Mouse (Mus musculus): ENCODE results near the gene AL731706.2. TPM values are rescaled to one million over a fixed set of nuclear protein-coding genes. Genes with fewer than 3 reads are reported as not detected.
A peak's percentile ranks its signal among the peaks of the same experiment; 100 is the strongest.

AL731706.2 gene
- polyA plus RNA-seq (2014; fragmentation: Nextera tagmentation; extraction: Ambion mirVana) = 50.1 and 63.0 TPM in 2 replicates

GRCm38 (mm10) chr2:136885579-136885978 lies at the start of gene AL731706.2:
AL731706.2 (minus strand) TSS chr2:136885679.
- Histone ChIP-seq H3K9me3 (ENCODE audit: control insufficient read depth, low read length) (no peaks in the 10 kb centered on the region), H3K4me2 (ENCODE audit: low read length) (no peak within 1 kb of the TSS), H3K27me3 (ENCODE audit: control insufficient read depth, insufficient read depth, low read length) (no peaks in the 10 kb centered on the region), H3K27ac (replicated peaks in 1 of 2; ENCODE audit: control insufficient read depth in 1 of 2, insufficient read depth in 1 of 2, low read depth in 2 of 2, low read length in 2 of 2) (no peak within 1 kb of the TSS), H3K4me1 (ENCODE audit: control insufficient read depth in 2 of 2, insufficient read depth in 2 of 2, low read length in 2 of 2) (peaks cover 0 to 5% of the 10 kb centered on the region in 2 experiments; a peak in 1 of 4 replicates), H3K36me3 (ENCODE audit: control insufficient read depth, insufficient read depth, low read length) (peaks cover 51% of the 10 kb centered on the region), H3K9ac (ENCODE audit: low read length) (no peak within 1 kb of the TSS), H3K4me3 (ENCODE audit: control insufficient read depth in 1 of 2, insufficient read depth in 1 of 2, low read depth in 1 of 2, low read length in 2 of 2) (no peak within 1 kb of the TSS)
- WGBS = 99% methylated on average over 2 of the region's 2 CpGs
- ATAC-seq (ENCODE audit: insufficient number of reproducible peaks, insufficient read depth, low FRiP score, low read depth) = no peak

- peaks cover 3 to 13% of the 10 kb centered on the region in 2 experiments for H3K4me1 ChIP-seq (ENCODE audit: control insufficient read depth in 2 of 2, insufficient read depth in 2 of 2, low read length in 2 of 2)
- H3K27me3 ChIP-seq (ENCODE audit: control insufficient read depth, insufficient read depth, low read length) = no peaks in the 10 kb centered on the region
- 38% methylated on average over 4 of the region's 4 CpGs for WGBS
- no peaks in the 10 kb centered on the region for H3K36me3 ChIP-seq (ENCODE audit: control insufficient read depth, insufficient read depth, low read length)
- H3K27ac ChIP-seq (replicated peaks in 1 of 2; ENCODE audit: control insufficient read depth in 1 of 2, insufficient read depth in 1 of 2, low read depth in 2 of 2, low read length in 2 of 2) = no peak overlapping the region
- H3K4me3 ChIP-seq (ENCODE audit: control insufficient read depth in 1 of 2, insufficient read depth in 1 of 2, low read depth in 1 of 2, low read length in 2 of 2) = no peak overlapping the region
- H3K4me2 ChIP-seq (ENCODE audit: low read length) = no peak overlapping the region
- no peak overlapping the region for H3K9ac ChIP-seq (ENCODE audit: low read length)
- no peak for ATAC-seq (ENCODE audit: insufficient number of reproducible peaks, insufficient read depth, low FRiP score, low read depth)
- no peaks in the 10 kb centered on the region for H3K9me3 ChIP-seq (ENCODE audit: control insufficient read depth, low read length)
These were observed 35.5 kb upstream of the AL731706.2 start for GRCm38 (mm10) chr2:136921003-136921408.

GRCm38 (mm10) chr2:136920257-136920993 lies 34.9 kb upstream of the AL731706.2 start:
- Histone ChIP-seq H3K27ac (replicated peaks in 1 of 2; ENCODE audit: control insufficient read depth in 1 of 2, insufficient read depth in 1 of 2, low read depth in 2 of 2, low read length in 2 of 2) (no peak overlapping the region), H3K4me1 (ENCODE audit: control insufficient read depth in 2 of 2, insufficient read depth in 2 of 2, low read length in 2 of 2) (peaks cover 3 to 13% of the 10 kb centered on the region in 2 experiments), H3K9ac (ENCODE audit: low read length) (no peak overlapping the region), H3K27me3 (ENCODE audit: control insufficient read depth, insufficient read depth, low read length) (no peaks in the 10 kb centered on the region), H3K4me3 (ENCODE audit: control insufficient read depth in 1 of 2, insufficient read depth in 1 of 2, low read depth in 1 of 2, low read length in 2 of 2) (no peak overlapping the region), H3K9me3 (ENCODE audit: control insufficient read depth, low read length) (no peaks in the 10 kb centered on the region), H3K36me3 (ENCODE audit: control insufficient read depth, insufficient read depth, low read length) (no peaks in the 10 kb centered on the region), H3K4me2 (ENCODE audit: low read length) (no peak overlapping the region)
- 61% methylated on average over 3 of the region's 3 CpGs for WGBS
- ATAC-seq (ENCODE audit: insufficient number of reproducible peaks, insufficient read depth, low FRiP score, low read depth) = no peak

GRCm38 (mm10) chr2:136919433-136919832 lies 34.0 kb upstream of the AL731706.2 start:
- 95% methylated on average over 1 of the region's 1 CpGs for WGBS

GRCm38 (mm10) chr2:136914334-136914902 lies 28.9 kb upstream of the AL731706.2 start:
- WGBS = 38% methylated on average over 3 of the region's 3 CpGs
- H3K36me3 ChIP-seq (ENCODE audit: control insufficient read depth, insufficient read depth, low read length) = no peaks in the 10 kb centered on the region
- peaks cover 0 to 3% of the 10 kb centered on the region in 2 experiments; a peak in 1 of 4 replicates for H3K4me1 ChIP-seq (ENCODE audit: control insufficient read depth in 2 of 2, insufficient read depth in 2 of 2, low read length in 2 of 2)
- no peak for ATAC-seq (ENCODE audit: insufficient number of reproducible peaks, insufficient read depth, low FRiP score, low read depth)
- no peak overlapping the region for H3K9ac ChIP-seq (ENCODE audit: low read length)
- H3K4me3 ChIP-seq (ENCODE audit: control insufficient read depth in 1 of 2, insufficient read depth in 1 of 2, low read depth in 1 of 2, low read length in 2 of 2) = no peak overlapping the region
- H3K27ac ChIP-seq (replicated peaks in 1 of 2; ENCODE audit: control insufficient read depth in 1 of 2, insufficient read depth in 1 of 2, low read depth in 2 of 2, low read length in 2 of 2) = no peak overlapping the region
- H3K27me3 ChIP-seq (ENCODE audit: control insufficient read depth, insufficient read depth, low read length) = no peaks in the 10 kb centered on the region
- H3K4me2 ChIP-seq (ENCODE audit: low read length) = no peak overlapping the region
- no peaks in the 10 kb centered on the region for H3K9me3 ChIP-seq (ENCODE audit: control insufficient read depth, low read length)

More at GRCm38 (mm10) chr2:136919433-136919832, 34.0 kb upstream of the AL731706.2 start:
- Histone ChIP-seq H3K9ac (ENCODE audit: low read length) (no peak overlapping the region), H3K9me3 (ENCODE audit: control insufficient read depth, low read length) (no peaks in the 10 kb centered on the region), H3K4me3 (ENCODE audit: control insufficient read depth in 1 of 2, insufficient read depth in 1 of 2, low read depth in 1 of 2, low read length in 2 of 2) (no peak overlapping the region), H3K27ac (replicated peaks in 1 of 2; ENCODE audit: control insufficient read depth in 1 of 2, insufficient read depth in 1 of 2, low read depth in 2 of 2, low read length in 2 of 2) (no peak overlapping the region), H3K4me1 (ENCODE audit: control insufficient read depth in 2 of 2, insufficient read depth in 2 of 2, low read length in 2 of 2) (peaks cover 3 to 13% of the 10 kb centered on the region in 2 experiments), H3K36me3 (ENCODE audit: control insufficient read depth, insufficient read depth, low read length) (no peaks in the 10 kb centered on the region), H3K4me2 (ENCODE audit: low read length) (no peak overlapping the region), H3K27me3 (ENCODE audit: control insufficient read depth, insufficient read depth, low read length) (no peaks in the 10 kb centered on the region)
- no peak for ATAC-seq (ENCODE audit: insufficient number of reproducible peaks, insufficient read depth, low FRiP score, low read depth)

GRCm38 (mm10) chr2:136913021-136913420 lies 27.5 kb upstream of the AL731706.2 start:
- WGBS = 86% methylated on average over 3 of the region's 3 CpGs
- no peak for ATAC-seq (ENCODE audit: insufficient number of reproducible peaks, insufficient read depth, low FRiP score, low read depth)
- Histone ChIP-seq H3K4me2 (ENCODE audit: low read length) (no peak overlapping the region), H3K36me3 (ENCODE audit: control insufficient read depth, insufficient read depth, low read length) (no peaks in the 10 kb centered on the region), H3K9ac (ENCODE audit: low read length) (no peak overlapping the region), H3K4me3 (ENCODE audit: control insufficient read depth in 1 of 2, insufficient read depth in 1 of 2, low read depth in 1 of 2, low read length in 2 of 2) (no peak overlapping the region), H3K9me3 (ENCODE audit: control insufficient read depth, low read length) (no peaks in the 10 kb centered on the region), H3K27me3 (ENCODE audit: control insufficient read depth, insufficient read depth, low read length) (no peaks in the 10 kb centered on the region), H3K27ac (replicated peaks in 1 of 2; ENCODE audit: control insufficient read depth in 1 of 2, insufficient read depth in 1 of 2, low read depth in 2 of 2, low read length in 2 of 2) (peak overlapping the region in 1 of 2 experiments; percentile 4; a peak in 1 of 4 replicates), H3K4me1 (ENCODE audit: control insufficient read depth in 2 of 2, insufficient read depth in 2 of 2, low read length in 2 of 2) (peaks cover 0 to 3% of the 10 kb centered on the region in 2 experiments; a peak in 1 of 4 replicates)

GRCm38 (mm10) chr2:136911958-136912411 lies 26.5 kb upstream of the AL731706.2 start:
- no peak overlapping the region for H3K4me3 ChIP-seq (ENCODE audit: control insufficient read depth in 1 of 2, insufficient read depth in 1 of 2, low read depth in 1 of 2, low read length in 2 of 2)
- 62% methylated on average over 4 of the region's 4 CpGs for WGBS
- no peak for ATAC-seq (ENCODE audit: insufficient number of reproducible peaks, insufficient read depth, low FRiP score, low read depth)
- H3K36me3 ChIP-seq (ENCODE audit: control insufficient read depth, insufficient read depth, low read length) = no peaks in the 10 kb centered on the region
- no peak overlapping the region; a peak in 2 of 4 replicates for H3K27ac ChIP-seq (replicated peaks in 1 of 2; ENCODE audit: control insufficient read depth in 1 of 2, insufficient read depth in 1 of 2, low read depth in 2 of 2, low read length in 2 of 2)
- H3K9me3 ChIP-seq (ENCODE audit: control insufficient read depth, low read length) = no peaks in the 10 kb centered on the region
- H3K9ac ChIP-seq (ENCODE audit: low read length) = no peak overlapping the region
- no peak overlapping the region for H3K4me2 ChIP-seq (ENCODE audit: low read length)
- H3K27me3 ChIP-seq (ENCODE audit: control insufficient read depth, insufficient read depth, low read length) = no peaks in the 10 kb centered on the region
- peaks cover 0 to 3% of the 10 kb centered on the region in 2 experiments; a peak in 1 of 4 replicates for H3K4me1 ChIP-seq (ENCODE audit: control insufficient read depth in 2 of 2, insufficient read depth in 2 of 2, low read length in 2 of 2)
